Mouse (Mus musculus) liver, embryonic 14.5 days (tissue): ENCODE results near the gene Larp6. TPM values are rescaled to one million over a fixed set of nuclear protein-coding genes. Genes with fewer than 3 reads are reported as not detected.

Experiments
- ATAC-seq: fragments of 200-750 bp; cut with Nextera tagmentation; 2 replicates; pipeline ENCODE4 v1.8.0; 2017; ENCODE audit warnings: moderate number of reproducible peaks, mild to moderate bottlenecking, moderate library complexity; ENCODE audit not compliant: insufficient read depth
- DNase-seq, 3 experiments: peaks; one replicate each; pipeline ENCODE4 v3.0.0-alpha.2; 2012 to 2013; ENCODE audit warnings: low read depth in 3 of 3, low spot score in 3 of 3
- H3K27ac ChIP-seq: fragments of 300-500 bp; sonication (generic); 2 replicates; pipeline ENCODE4 v1.5.1; 2014; ENCODE audit warnings: moderate library complexity, mild to moderate bottlenecking, control low read depth, inconsistent platforms
- H3K27me3 ChIP-seq: fragments of 300-500 bp; sonication (generic); 2 replicates; pipeline ENCODE4 v1.6.1; 2014; ENCODE audit warnings: mild to moderate bottlenecking, low read length, moderate library complexity; ENCODE audit not compliant: control insufficient read depth, insufficient read depth
- H3K36me3 ChIP-seq: fragments of 300-500 bp; sonication (generic); replicated peaks from 2 replicates; pipeline ENCODE4 v1.6.1; 2014; ENCODE audit warnings: low read depth; ENCODE audit not compliant: control insufficient read depth, insufficient read depth
- H3K4me1 ChIP-seq, 2 experiments: fragments of 200-500 bp in 1 of 2; fragments of 300-500 bp in 1 of 2; sonication (generic) in 1 of 2; replicated peaks; 2 replicates each; pipeline ENCODE4 v1.6.1; 2012 to 2014; ENCODE audit warnings: antibody characterized with exemption in 1 of 2, inconsistent platforms in 1 of 2, low read length in 1 of 2; ENCODE audit not compliant: control insufficient read depth in 2 of 2, insufficient read depth in 2 of 2
- H3K4me2 ChIP-seq: fragments of 300-500 bp; sonication (generic); 2 replicates; pipeline ENCODE4 v1.6.1; 2014; ENCODE audit warnings: low read depth, mild to moderate bottlenecking, control low read depth, moderate library complexity
- H3K4me3 ChIP-seq, 2 experiments: fragments of 200-500 bp in 1 of 2; fragments of 300-500 bp in 1 of 2; sonication (generic) in 1 of 2; 2 replicates each; pipeline ENCODE4 v1.5.1; 2012 to 2014; ENCODE audit warnings: low read depth in 2 of 2, low read length in 2 of 2, mild to moderate bottlenecking in 2 of 2, control low read depth in 1 of 2, inconsistent platforms in 1 of 2, moderate library complexity in 1 of 2; ENCODE audit not compliant: insufficient read depth in 1 of 2
- H3K9ac ChIP-seq: fragments of 300-500 bp; sonication (generic); replicated peaks from 2 replicates; pipeline ENCODE4 v1.6.1; 2014; ENCODE audit warnings: mild to moderate bottlenecking, control low read depth, moderate library complexity
- H3K9me3 ChIP-seq: fragments of 300-500 bp; sonication (generic); 2 replicates; pipeline ENCODE4 v1.6.1; 2016; ENCODE audit warnings: low read length, mixed read lengths; ENCODE audit not compliant: control insufficient read depth
- CTCF ChIP-seq: IDR thresholded peaks from 2 replicates; pipeline ENCODE4 v1.5.1; 2016; ENCODE audit warnings: antibody characterized with exemption, low read depth, control low read depth
- EP300 ChIP-seq: IDR thresholded peaks from 2 replicates; pipeline ENCODE4 v1.6.1; 2016; ENCODE audit warnings: antibody characterized with exemption, low read depth
- WGBS: fragments of 180-500 bp; shearing (Covaris S2); extraction: QIAGEN DNeasy Blood & Tissue Kit; methylation state at CpG from one replicate; pipeline ENCODE4 v1.1.7; 2014; ENCODE audit not compliant: insufficient replicate concordance; 5-methylcytosine and 5-hydroxymethylcytosine counted together
- polyA plus RNA-seq, 2 experiments: library from polyadenylated mRNA; depleted of rRNA in 1 of 2; stranded (reverse) in 1 of 2; unstranded in 1 of 2; fragments of >200 nt; fragmentation: Nextera tagmentation in 1 of 2; extraction: Ambion mirVana in 1 of 2; gene quantifications; 2 replicates each; pipeline versions ENCODE4 v1.2.1 to v1.2.3; 2012 to 2014

The Larp6 gene
- polyA plus RNA-seq, 2 experiments = 0.02 TPM; not detected in 1

DNA sequence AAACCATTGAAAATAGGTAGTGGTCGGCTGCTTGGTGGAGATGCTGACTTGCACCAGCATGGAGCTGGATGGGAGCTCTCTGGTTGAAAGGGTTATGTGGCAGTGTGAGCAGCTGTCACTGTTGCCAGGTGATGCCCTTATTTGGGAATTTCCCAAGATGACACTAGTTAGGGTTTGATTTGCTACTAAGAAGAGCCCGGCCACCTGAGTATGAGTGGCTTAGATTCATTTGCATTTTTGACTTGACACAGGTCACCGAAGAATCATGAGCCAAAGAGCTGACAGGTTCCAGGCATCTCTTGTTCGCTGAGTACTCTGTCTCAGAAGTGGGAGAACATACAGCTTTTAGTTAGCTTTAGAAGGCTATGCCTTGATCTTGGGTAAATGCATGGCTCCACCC lies 72.3 kb downstream of the Larp6 start:
- Histone ChIP-seq H3K9me3 (no peaks in the 10 kb centered on the region), H3K4me2 (no peak overlapping the region), H3K4me3 (no peak overlapping the region), H3K27me3 (no peaks in the 10 kb centered on the region), H3K9ac (no peak overlapping the region), H3K27ac (no peak overlapping the region), H3K36me3 (no peaks in the 10 kb centered on the region), H3K4me1 (no peaks in the 10 kb centered on the region)
- DNase-seq (no peak), ATAC-seq (no peak)
- TF ChIP-seq EP300 (no peak), CTCF (no peak)
- 57% methylated on average over 4 of the region's 4 CpGs for WGBS

DNA sequence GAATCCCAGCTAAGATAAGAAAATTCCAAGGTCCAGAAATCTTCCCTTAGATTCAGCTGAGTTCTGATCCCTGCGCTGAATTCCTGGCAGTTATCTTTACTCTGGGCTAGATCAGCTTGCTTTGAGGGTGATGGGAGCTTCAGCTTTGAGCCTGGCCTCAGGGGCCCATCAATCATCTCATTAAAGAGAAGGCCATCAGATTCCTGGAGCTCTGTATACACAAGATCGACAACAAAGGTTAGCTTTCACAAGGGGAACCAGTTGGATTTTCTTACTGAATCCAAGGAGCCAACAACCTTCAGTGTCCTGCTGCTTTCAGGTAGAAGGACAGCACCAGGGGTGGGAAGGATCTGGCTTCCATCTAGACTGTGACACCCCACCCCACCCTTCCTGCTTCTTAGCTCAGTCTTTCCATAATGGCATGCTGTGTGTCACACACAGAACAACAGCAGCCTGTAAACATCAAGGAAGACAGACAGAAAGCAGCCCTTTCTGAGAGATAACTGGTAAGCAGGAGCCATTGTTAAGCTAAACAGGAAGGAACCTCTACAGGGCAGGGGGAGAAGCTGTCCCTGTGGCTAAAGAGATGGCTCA lies 74.8 kb downstream of the Larp6 start:
- no peaks in the 10 kb centered on the region for H3K9me3 ChIP-seq
- H3K36me3 ChIP-seq = no peaks in the 10 kb centered on the region
- no peak for DNase-seq
- H3K27ac ChIP-seq = no peak overlapping the region
- TF ChIP-seq EP300 = no peak
- TF ChIP-seq CTCF = no peak
- no peak overlapping the region for H3K9ac ChIP-seq
- 9% methylated on average over 2 of the region's 2 CpGs for WGBS
- H3K4me2 ChIP-seq = no peak overlapping the region
- no peaks in the 10 kb centered on the region for H3K4me1 ChIP-seq
- ATAC-seq = no peak
- H3K4me3 ChIP-seq = no peak overlapping the region
- no peaks in the 10 kb centered on the region for H3K27me3 ChIP-seq

Other genes starting within 250 kb of the Larp6 start
- 0.47 and 0.48 TPM in 2 replicates for gene Thsd4, start 190.9 kb upstream of the Larp6 start, polyA plus RNA-seq (2012; rRNA removed)
- gene Thsd4, start 190.9 kb upstream of the Larp6 start, polyA plus RNA-seq (2014; fragmentation: Nextera tagmentation; extraction: Ambion mirVana) = 0.43 and 1.0 TPM in 2 replicates
- gene Lrrc49, start 24.8 kb upstream of the Larp6 start, polyA plus RNA-seq (2012; rRNA removed) = 0.45 and 0.54 TPM in 2 replicates
- 0.66 and 0.72 TPM in 2 replicates for gene Lrrc49, start 24.8 kb upstream of the Larp6 start, polyA plus RNA-seq (2014; fragmentation: Nextera tagmentation; extraction: Ambion mirVana)
- gene Uaca, start 81.6 kb downstream of the Larp6 start, polyA plus RNA-seq (2012; rRNA removed) = 0.95 and 1.9 TPM in 2 replicates
- 0.62 and 2.1 TPM in 2 replicates for gene Uaca, start 81.6 kb downstream of the Larp6 start, polyA plus RNA-seq (2014; fragmentation: Nextera tagmentation; extraction: Ambion mirVana)